In the genomic region with DNA sequence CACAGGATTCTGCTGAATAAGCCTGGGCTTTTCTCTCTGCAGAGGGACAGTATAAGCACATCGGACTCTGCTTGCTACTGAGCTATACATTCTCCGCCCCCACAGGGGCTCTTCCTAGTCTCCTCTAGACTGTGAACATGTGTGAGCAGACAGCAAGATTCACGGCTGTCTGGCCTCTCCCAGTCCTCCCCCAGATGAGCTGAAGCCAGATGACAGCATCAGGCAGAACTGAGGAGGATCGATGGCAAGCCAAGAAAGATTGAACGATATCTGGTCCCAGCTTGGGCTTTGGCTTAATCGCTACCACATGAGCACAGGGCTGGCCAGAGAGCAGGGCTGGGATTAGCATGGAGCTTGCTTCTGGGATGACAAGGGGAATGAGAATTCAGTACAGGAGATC, we compare ENCODE assay signal across 15 mouse cellular contexts.
A peak's percentile ranks its signal among the peaks of the same experiment; 100 is the strongest.
DNase-seq lines count a peak whose midpoint lies in the region; ATAC-seq lines count a peak whose summit lies in the region.
"Had no signal": no experiment of that assay in that cellular context is flagged by ENCODE, and none has a peak within 500 bp of the region (broad histone marks: within the 10 kb centered on the region; RNA-seq: fewer than 3 reads in every experiment).

No protein-coding gene starts in this region.

- H3K4me3 ChIP-seq in limb, embryonic 13.5 days = no peak overlapping the region
- H3K4me3 ChIP-seq: hindbrain, embryonic 15.5 days; liver, embryonic 12.5 days; megakaryocyte, embryonic 14.5 days had no signal

- peak; percentile 77 for ATAC-seq in limb, embryonic 13.5 days (ENCODE audit: low FRiP score, low read depth)
- ATAC-seq in erythroid progenitor cell, adult 5-6 weeks (replicated peaks; ENCODE audit: low FRiP score, poor library complexity, severe bottlenecking) = no peak
- ATAC-seq: activated CD4-positive, CD25-positive, alpha-beta regulatory T cell, adult 4 months; forebrain, embryonic 14.5 days; liver, embryonic 12.5 days had no signal

- no peak overlapping the region for H3K9ac ChIP-seq in limb, embryonic 13.5 days
- H3K9ac ChIP-seq: hindbrain, embryonic 15.5 days; liver, embryonic 12.5 days had no signal

- no peak overlapping the region for H3K4me2 ChIP-seq in limb, embryonic 13.5 days (replicated peaks)
- H3K4me2 ChIP-seq: hindbrain, embryonic 15.5 days; liver, embryonic 12.5 days had no signal

- peaks cover 19% of the 10 kb centered on the region for H3K4me1 ChIP-seq in limb, embryonic 13.5 days
- H3K4me1 ChIP-seq: liver, embryonic 12.5 days had no signal

- 33% methylated on average over 6 of the region's 6 CpGs for WGBS in limb, embryonic 13.5 days

- no peaks in the 10 kb centered on the region for H3K36me3 ChIP-seq in limb, embryonic 13.5 days
- H3K36me3 ChIP-seq: hindbrain, embryonic 15.5 days; liver, embryonic 12.5 days had no signal

- no peak overlapping the region for H3K27ac ChIP-seq in limb, embryonic 13.5 days
- H3K27ac ChIP-seq: hindbrain, embryonic 15.5 days; liver, embryonic 12.5 days had no signal

- H3K9me3 ChIP-seq in limb, embryonic 13.5 days = no peaks in the 10 kb centered on the region
- H3K9me3 ChIP-seq: hindbrain, embryonic 15.5 days; liver, embryonic 12.5 days; megakaryocyte, embryonic 14.5 days had no signal

- H3K27me3 ChIP-seq in limb, embryonic 13.5 days = 0 out of 2 replicates have a peak, but pooled peaks cover 2% of the 10 kb centered on the region
- H3K27me3 ChIP-seq: hindbrain, embryonic 15.5 days; liver, embryonic 12.5 days had no signal

- DNase-seq in kidney, postnatal 4 days = peak; percentile 19 to 29
- no peak for DNase-seq in kidney, adult 9 months
- peak; percentile 19 for DNase-seq in embryo, embryonic 11.5 days (ENCODE audit: low read depth, low spot score)
- DNase-seq in gastrocnemius, adult 8-10 months (ENCODE audit: low spot score in 2 of 2) = peak; percentile 34 to 52
- DNase-seq in ovary, postnatal 10 days (ENCODE audit: low spot score) = no peak
- DNase-seq in right cerebral cortex, postnatal 10 days (ENCODE audit: low spot score in 2 of 2) = no peak
- DNase-seq: cerebellum, adult 2 months; thymus, postnatal 36 days had no signal

Comparison
In these comparisons a context has a peak if more than half of its experiments do, and no peak if none do; other contexts are left out.
1. DNase-seq: peak in kidney, postnatal 4 days (2 of 2), embryo, embryonic 11.5 days (single experiment) and gastrocnemius, adult 8-10 months (2 of 2); none in kidney, adult 9 months (single experiment), ovary, postnatal 10 days (single experiment) and right cerebral cortex, postnatal 10 days (0 of 2).